Mouse (Mus musculus) CH12F3 (cell line): Measurements from ENCODE around the gene Snx4.

ENCODE experiments used
- in situ Hi-C: fragments of 300-500 bp; cut with MboI; formaldehyde crosslinking; loops from 2 replicates; pipeline ENCODE4 v1.14.3; 2020; ENCODE audit warnings: low sequenced_read_pairs

The Snx4 gene

GRCm38 (mm10) chr16:33267616-33268253, 16.5 kb downstream of the Snx4 start:
- in situ Hi-C loops, result no loop called here

GRCm38 (mm10) chr16:33271824-33272223, 20.6 kb downstream of the Snx4 start:
- in situ Hi-C loops, result no loop called here

- in situ Hi-C loops, result no loop called here
These were observed 31.8 kb downstream of the Snx4 start for GRCm38 (mm10) chr16:33283079-33283478.

- in situ Hi-C loops, result no loop called here
These were observed 37.3 kb downstream of the Snx4 start for GRCm38 (mm10) chr16:33288536-33288935.

- in situ Hi-C loops, result no loop called here
These were observed 38.7 kb downstream of the Snx4 start for GRCm38 (mm10) chr16:33289981-33290380.

- in situ Hi-C loops, result no loop called here
These were observed 41.0 kb downstream of the Snx4 start for GRCm38 (mm10) chr16:33292241-33292640.

- in situ Hi-C loops, result no loop called here
These were observed 43.4 kb downstream of the Snx4 start for GRCm38 (mm10) chr16:33294681-33295080.

- in situ Hi-C loops, result no loop called here
These were observed 44.1 kb downstream of the Snx4 start for GRCm38 (mm10) chr16:33295321-33295720.

GRCm38 (mm10) chr16:33297493-33297892, 46.3 kb downstream of the Snx4 start:
- in situ Hi-C loops, result no loop called here

GRCm38 (mm10) chr16:33306633-33307070, 55.4 kb downstream of the Snx4 start:
- in situ Hi-C loops, result loop anchor here (25.0 kb wide), 1 partner anchor 806 kb away; no protein-coding TSS in a partner anchor

GRCm38 (mm10) chr16:33307761-33308160, 56.5 kb downstream of the Snx4 start:
- in situ Hi-C loops, result loop anchor here (25.0 kb wide), 1 partner anchor 805 kb away; no protein-coding TSS in a partner anchor

- in situ Hi-C loops, result loop anchor here (25.0 kb wide), 1 partner anchor 803 kb away; no protein-coding TSS in a partner anchor
These were observed 57.8 kb downstream of the Snx4 start for GRCm38 (mm10) chr16:33309066-33309465.

GRCm38 (mm10) chr16:33315611-33316010, 64.4 kb downstream of the Snx4 start:
- in situ Hi-C loops, result loop anchor here (25.0 kb wide), 1 partner anchor 797 kb away; no protein-coding TSS in a partner anchor

- in situ Hi-C loops, result loop anchor here (25.0 kb wide), 1 partner anchor 795 kb away; no protein-coding TSS in a partner anchor
These were observed 66.4 kb downstream of the Snx4 start for GRCm38 (mm10) chr16:33317646-33318045.

GRCm38 (mm10) chr16:33318059-33318458, 66.8 kb downstream of the Snx4 start:
- in situ Hi-C loops, result loop anchor here (25.0 kb wide), 1 partner anchor 794 kb away; no protein-coding TSS in a partner anchor

- in situ Hi-C loops, result no loop called here
These were observed 74.6 kb downstream of the Snx4 start for GRCm38 (mm10) chr16:33325704-33326455.

- in situ Hi-C loops, result no loop called here
These were observed 75.3 kb downstream of the Snx4 start for GRCm38 (mm10) chr16:33326589-33326988.

- in situ Hi-C loops, result no loop called here
These were observed 75.9 kb downstream of the Snx4 start for GRCm38 (mm10) chr16:33327101-33327500.

- in situ Hi-C loops, result no loop called here
These were observed 81.8 kb downstream of the Snx4 start for GRCm38 (mm10) chr16:33333015-33333414.

- in situ Hi-C loops, result no loop called here
These were observed 85.9 kb downstream of the Snx4 start for GRCm38 (mm10) chr16:33337177-33337576.

GRCm38 (mm10) chr16:33337681-33338080, 86.4 kb downstream of the Snx4 start:
- in situ Hi-C loops, result no loop called here

- in situ Hi-C loops, result no loop called here
These were observed 87.2 kb downstream of the Snx4 start for GRCm38 (mm10) chr16:33338492-33338891.
